Comparison of ENCODE assay signal across 15 mouse cellular contexts in genomic region chr4:101404863-101405262, GRCm38 (mm10). TPM values are rescaled to one million over a fixed set of nuclear protein-coding genes. Genes with fewer than 3 reads are reported as not detected.
A peak's percentile ranks its signal among the peaks of the same experiment; 100 is the strongest.
DNase-seq lines count a peak whose midpoint lies in the region; ATAC-seq and TF ChIP-seq lines count a peak whose summit lies in the region.
"Had no signal": no experiment of that assay in that cellular context is flagged by ENCODE, and none has a peak within 500 bp of the region (broad histone marks: within the 10 kb centered on the region; RNA-seq: fewer than 3 reads in every experiment).

No protein-coding gene starts in this region.

- no peaks in the 10 kb centered on the region for H3K9me3 ChIP-seq in intestine, embryonic 15.5 days
- no peaks in the 10 kb centered on the region for H3K9me3 ChIP-seq in intestine, postnatal 0 days (ENCODE audit: control insufficient read depth)
- no peaks in the 10 kb centered on the region for H3K9me3 ChIP-seq in embryonic facial prominence, embryonic 14.5 days (ENCODE audit: control insufficient read depth, low read length)
- H3K9me3 ChIP-seq in stomach, embryonic 15.5 days, result no peaks in the 10 kb centered on the region
- H3K9me3 ChIP-seq: liver, embryonic 13.5 days; midbrain, embryonic 10.5 days had no signal

- no peak overlapping the region for H3K4me2 ChIP-seq in intestine, embryonic 15.5 days (replicated peaks)
- H3K4me2 ChIP-seq in intestine, postnatal 0 days (replicated peaks; ENCODE audit: low read depth), result no peak overlapping the region
- H3K4me2 ChIP-seq in embryonic facial prominence, embryonic 14.5 days (ENCODE audit: low read depth, low read length), result no peak overlapping the region
- no peak overlapping the region for H3K4me2 ChIP-seq in stomach, embryonic 15.5 days
- H3K4me2 ChIP-seq: liver, embryonic 13.5 days had no signal

- no peak overlapping the region for H3K4me3 ChIP-seq in intestine, embryonic 15.5 days (replicated peaks)
- no peak overlapping the region for H3K4me3 ChIP-seq in intestine, postnatal 0 days (ENCODE audit: low read depth, low read length)
- H3K4me3 ChIP-seq in embryonic facial prominence, embryonic 14.5 days (ENCODE audit: low read depth, low read length), result no peak overlapping the region
- no peak overlapping the region for H3K4me3 ChIP-seq in stomach, embryonic 15.5 days (replicated peaks)
- H3K4me3 ChIP-seq: liver, embryonic 13.5 days; midbrain, embryonic 10.5 days had no signal

- peak; percentile 65 for ATAC-seq in intestine, embryonic 15.5 days
- no peak for ATAC-seq in intestine, postnatal 0 days
- ATAC-seq in embryonic facial prominence, embryonic 14.5 days (ENCODE audit: low read depth), result peak; percentile 85
- peak; percentile 50; the same call in 1 of the 2 replicates for ATAC-seq in stomach, embryonic 15.5 days (ENCODE audit: insufficient read depth, low FRiP score, low read depth)
- ATAC-seq: inflammation-experienced regulatory T-cells, adult 6 months; Patski had no signal

- no peak for TF ChIP-seq CTCF in intestine, postnatal 0 days (IDR thresholded peaks at IDR 0.05; ENCODE audit: low read depth)

- peak; percentile 8 for DNase-seq in lung, postnatal 10 days
- DNase-seq in lung, postnatal 36 days, result no peak
- peak; percentile 95 for DNase-seq in embryonic facial prominence, embryonic 14.5 days (ENCODE audit: low spot score)
- DNase-seq in natural killer cell, adult 2 months (ENCODE audit: low spot score in 2 of 2), result no peak
- no peak for DNase-seq in cerebellum, postnatal 14 days
- DNase-seq: adrenal gland, adult 8-10 months; heart, postnatal 36 days; liver, embryonic 13.5 days; thymus, postnatal 4 days had no signal

- no peaks in the 10 kb centered on the region for H3K4me1 ChIP-seq in intestine, embryonic 15.5 days (replicated peaks)
- H3K4me1 ChIP-seq in intestine, postnatal 0 days (replicated peaks; ENCODE audit: control insufficient read depth, insufficient read depth, low read length), result no peaks in the 10 kb centered on the region
- 0 out of 2 replicates have a peak, but pooled peaks cover 3% of the 10 kb centered on the region for H3K4me1 ChIP-seq in embryonic facial prominence, embryonic 14.5 days (ENCODE audit: control insufficient read depth, insufficient read depth, low read length)
- no peaks in the 10 kb centered on the region for H3K4me1 ChIP-seq in stomach, embryonic 15.5 days
- H3K4me1 ChIP-seq: liver, embryonic 13.5 days; midbrain, embryonic 10.5 days had no signal

- H3K9ac ChIP-seq in intestine, embryonic 15.5 days, result no peak overlapping the region
- H3K9ac ChIP-seq in intestine, postnatal 0 days (ENCODE audit: low read depth, low read length), result no peak overlapping the region
- no peak overlapping the region for H3K9ac ChIP-seq in embryonic facial prominence, embryonic 14.5 days (ENCODE audit: low read depth, low read length)
- H3K9ac ChIP-seq in stomach, embryonic 15.5 days, result no peak overlapping the region
- H3K9ac ChIP-seq: liver, embryonic 13.5 days had no signal

- 47% methylated on average over 3 of the region's 3 CpGs for WGBS in intestine, embryonic 15.5 days
- 56% methylated on average over 3 of the region's 3 CpGs for WGBS in intestine, postnatal 0 days
- 34% methylated on average over 3 of the region's 3 CpGs for WGBS in embryonic facial prominence, embryonic 14.5 days
- WGBS in stomach, embryonic 15.5 days, result 37% methylated on average over 3 of the region's 3 CpGs

- no peaks in the 10 kb centered on the region for H3K36me3 ChIP-seq in intestine, embryonic 15.5 days
- H3K36me3 ChIP-seq in intestine, postnatal 0 days (ENCODE audit: control insufficient read depth, insufficient read depth), result no peaks in the 10 kb centered on the region
- H3K36me3 ChIP-seq in embryonic facial prominence, embryonic 14.5 days (ENCODE audit: control insufficient read depth, insufficient read depth, low read length), result no peaks in the 10 kb centered on the region
- no peaks in the 10 kb centered on the region for H3K36me3 ChIP-seq in stomach, embryonic 15.5 days
- H3K36me3 ChIP-seq: liver, embryonic 13.5 days; midbrain, embryonic 10.5 days had no signal

- no peak overlapping the region for H3K27ac ChIP-seq in intestine, embryonic 15.5 days
- no peak overlapping the region for H3K27ac ChIP-seq in intestine, postnatal 0 days (ENCODE audit: low read depth, low read length)
- H3K27ac ChIP-seq in embryonic facial prominence, embryonic 14.5 days (replicated peaks; ENCODE audit: low read depth, low read length), result peak overlapping the region; percentile 48; the same call in 1 of the 2 replicates
- no peak overlapping the region for H3K27ac ChIP-seq in stomach, embryonic 15.5 days
- H3K27ac ChIP-seq: liver, embryonic 13.5 days; midbrain, embryonic 10.5 days had no signal

- no peaks in the 10 kb centered on the region for H3K27me3 ChIP-seq in intestine, embryonic 15.5 days (replicated peaks)
- no peaks in the 10 kb centered on the region for H3K27me3 ChIP-seq in intestine, postnatal 0 days (replicated peaks; ENCODE audit: control insufficient read depth, insufficient read depth, low read length)
- no peaks in the 10 kb centered on the region for H3K27me3 ChIP-seq in embryonic facial prominence, embryonic 14.5 days (replicated peaks; ENCODE audit: control insufficient read depth, insufficient read depth, low read length)
- H3K27me3 ChIP-seq in stomach, embryonic 15.5 days (replicated peaks), result no peaks in the 10 kb centered on the region
- H3K27me3 ChIP-seq: liver, embryonic 13.5 days had no signal

RNA-seq across cellular contexts. Expression of gene Ak4, which starts 14.2 kb away (rescaled TPM):
- 19.4 and 25.1 TPM in 2 replicates for polyA plus RNA-seq in intestine, embryonic 15.5 days (2015; fragmentation: Nextera tagmentation; extraction: Ambion mirVana)
- 1.6 and 2.0 TPM in 2 replicates for polyA plus RNA-seq in intestine, postnatal 0 days (2015; fragmentation: Nextera tagmentation; extraction: Ambion mirVana)
- 5.0 and 6.7 TPM in 2 replicates for polyA plus RNA-seq in embryonic facial prominence, embryonic 14.5 days (2014; fragmentation: Nextera tagmentation; extraction: Ambion mirVana)
- polyA plus RNA-seq in stomach, embryonic 15.5 days (2015; fragmentation: Nextera tagmentation; extraction: Ambion mirVana), result 20.7 and 23.4 TPM in 2 replicates

Comparison
In these comparisons a context has a peak if more than half of its experiments do, and no peak if none do; other contexts are left out.
1. DNase-seq: peak in lung, postnatal 10 days (single experiment) and embryonic facial prominence, embryonic 14.5 days (single experiment); none in lung, postnatal 36 days (single experiment), natural killer cell, adult 2 months (0 of 2) and cerebellum, postnatal 14 days (0 of 2).